Mouse (Mus musculus) cerebellum, adult 11-12 months (tissue): ENCODE data around the gene Kmt5b.

ENCODE experiments used
- DNase-seq: peaks from one replicate; pipeline ENCODE4 v3.0.0; 2022

Kmt5b gene

DNA sequence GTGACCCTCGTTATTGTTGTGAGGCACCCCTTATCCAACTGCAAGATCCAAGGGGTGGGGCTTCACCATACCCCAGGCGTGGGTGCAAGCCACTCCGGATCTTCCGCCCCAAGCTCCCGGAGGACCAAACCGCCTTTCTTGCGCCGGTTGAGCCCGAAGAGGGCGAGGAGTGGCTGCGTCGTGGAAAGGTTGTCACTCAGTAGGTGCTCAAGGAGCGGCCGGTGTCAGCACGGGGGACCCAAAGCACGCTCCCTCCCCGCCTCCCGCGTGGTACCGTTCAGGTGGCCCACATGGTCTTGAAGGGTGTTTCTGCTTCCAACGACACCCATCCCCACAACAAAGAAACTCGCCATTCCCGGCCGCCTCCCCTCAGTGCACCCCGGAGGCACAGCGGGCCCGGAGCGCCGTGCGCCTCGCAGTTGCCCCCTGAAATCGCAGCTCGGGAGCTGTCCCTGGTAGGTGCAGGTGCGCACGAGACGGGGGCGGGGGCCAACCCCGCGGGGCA is at the start of gene Kmt5b:
Kmt5b (plus strand) TSS at position 146 of the 505 bp plus-strand sequence.
- DNase-seq = peak; percentile 78

DNA sequence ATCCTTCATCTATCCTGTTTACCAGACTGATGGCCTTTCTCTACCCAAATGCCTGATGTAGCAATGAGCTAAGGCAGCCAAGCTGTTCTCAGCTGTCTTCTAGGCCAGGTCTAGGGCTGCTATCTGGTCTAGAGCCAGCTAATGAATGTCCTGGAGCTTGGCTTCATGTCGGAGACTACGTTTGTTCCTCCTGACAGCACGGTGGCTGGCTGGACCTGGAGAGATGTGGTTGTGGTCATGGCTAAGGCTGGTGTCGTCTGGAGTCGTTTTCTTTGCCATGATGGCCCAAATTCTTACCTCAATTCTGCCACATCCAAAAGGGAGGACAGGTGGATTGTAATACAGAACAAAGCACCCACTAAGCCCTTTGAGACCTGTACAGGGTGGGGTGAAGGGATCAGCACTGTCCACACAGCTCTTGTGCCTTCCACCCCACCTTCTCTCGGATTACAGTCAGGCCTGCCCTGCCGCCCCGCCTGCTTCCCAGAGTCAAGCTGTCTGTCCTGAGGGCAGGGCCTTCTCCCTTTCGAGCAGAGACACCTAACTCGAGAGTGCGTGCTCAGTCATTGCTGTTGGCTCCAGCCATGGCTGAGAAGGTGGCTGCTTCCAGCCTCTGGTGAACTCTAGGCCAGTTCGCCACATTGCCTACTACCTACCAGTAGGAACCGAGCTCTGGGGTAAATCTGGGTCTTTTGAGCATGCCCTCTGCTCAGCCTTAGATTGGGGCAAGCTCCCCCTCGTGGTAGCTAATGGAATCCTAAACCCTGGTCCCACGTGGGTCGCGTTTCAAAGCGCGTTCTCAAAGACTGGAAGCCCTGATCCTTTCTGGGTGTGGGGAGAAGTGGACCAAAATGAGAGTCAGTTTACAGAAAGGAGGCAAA is 48.5 kb upstream of the Kmt5b start:
- DNase-seq = peak; percentile 70

GRCm38 (mm10) chr19:3719362-3719891 is 47.8 kb upstream of the Kmt5b start:
- DNase-seq = peak; percentile 72

- DNase-seq = no peak
Observed at GRCm38 (mm10) chr19:3723170-3723569, 44.1 kb upstream of the Kmt5b start.

GRCm38 (mm10) chr19:3723904-3724303 is 43.3 kb upstream of the Kmt5b start:
- DNase-seq = no peak

DNA sequence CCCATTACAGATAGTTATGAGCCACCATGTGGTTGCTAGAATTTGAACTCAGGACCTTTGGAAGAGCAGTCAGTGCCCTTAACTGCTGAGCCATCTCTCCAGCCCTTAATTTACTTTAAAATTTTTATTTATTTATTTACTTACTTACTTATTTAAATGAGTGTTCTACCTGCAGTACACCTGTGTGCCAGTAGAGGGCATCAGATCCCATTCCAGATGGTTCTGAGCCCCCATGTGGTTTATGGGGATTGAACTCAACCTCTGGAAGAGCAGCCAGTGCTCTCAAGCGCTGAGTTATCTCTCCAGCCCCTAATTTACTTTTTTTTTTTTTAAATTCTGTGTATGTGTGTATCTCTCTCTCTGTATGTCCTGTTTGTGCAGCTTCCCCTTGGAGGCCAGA is 42.4 kb upstream of the Kmt5b start:
- peak; percentile 60 for DNase-seq

DNA sequence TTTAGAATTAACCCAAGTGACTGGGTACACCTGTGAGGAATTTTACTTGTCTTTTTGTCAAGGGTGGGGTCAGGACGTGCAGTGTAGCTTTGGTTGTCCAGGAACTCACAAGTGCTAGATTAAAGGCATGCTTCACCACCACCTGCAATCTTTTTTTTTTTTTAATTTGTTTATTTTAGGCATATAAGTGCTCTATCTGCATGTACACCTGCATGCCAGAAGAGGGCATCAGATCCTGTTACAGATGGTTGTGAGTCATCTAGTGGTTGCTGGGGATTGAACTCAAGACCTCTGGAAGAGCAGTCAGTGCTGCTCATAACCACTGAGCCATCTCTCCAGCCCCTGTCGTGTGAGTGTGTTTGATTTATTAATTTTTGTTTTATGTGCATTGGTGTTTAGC is 38.3 kb upstream of the Kmt5b start:
- no peak for DNase-seq

GRCm38 (mm10) chr19:3730781-3731646 is 36.2 kb upstream of the Kmt5b start:
- no peak for DNase-seq

- no peak for DNase-seq
Observed at GRCm38 (mm10) chr19:3736001-3736400, 31.2 kb upstream of the Kmt5b start.

DNA sequence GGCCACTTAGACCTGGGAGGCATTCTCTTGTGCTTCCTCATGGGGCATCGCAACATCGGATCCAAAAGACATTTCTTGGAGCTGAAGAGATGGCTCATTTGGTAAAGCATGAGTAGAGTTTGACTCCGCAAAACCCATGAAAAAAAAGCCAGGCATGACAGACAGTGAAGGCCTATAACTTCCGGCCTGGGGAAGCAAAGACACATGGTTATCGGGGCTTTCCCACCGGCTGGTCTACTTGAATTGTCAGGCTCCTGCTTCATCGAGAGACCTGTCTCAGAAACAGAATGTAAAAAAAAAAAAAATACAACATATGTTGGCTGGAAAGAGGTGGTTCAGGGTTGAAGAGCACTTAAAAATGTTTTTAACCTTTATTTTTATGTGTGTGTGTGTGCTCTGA is 27.6 kb upstream of the Kmt5b start:
- no peak for DNase-seq

DNA sequence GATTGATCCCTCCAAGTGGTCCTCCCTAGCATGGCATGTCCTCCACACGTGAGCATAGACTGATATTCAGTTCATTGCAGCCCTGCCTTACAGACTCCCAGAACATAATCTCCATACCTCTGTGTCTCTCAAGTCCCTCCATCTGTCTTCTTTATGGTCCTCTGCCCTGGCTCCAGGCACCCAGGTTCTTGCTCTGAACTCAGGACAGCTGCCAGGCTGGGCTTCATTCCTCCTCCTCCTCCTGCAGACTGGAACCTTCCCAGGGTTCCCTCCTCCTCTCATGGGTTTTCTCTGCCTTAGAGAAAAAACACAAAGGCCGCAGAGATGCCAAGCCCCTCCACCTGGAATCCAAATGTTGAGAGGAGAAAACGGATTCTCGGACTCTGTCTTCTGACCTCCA is 24.5 kb upstream of the Kmt5b start:
- peak; percentile 52 for DNase-seq

GRCm38 (mm10) chr19:3743362-3743761 is 23.9 kb upstream of the Kmt5b start:
- no peak for DNase-seq

GRCm38 (mm10) chr19:3743851-3744512 is 23.2 kb upstream of the Kmt5b start:
- peak; percentile 79 for DNase-seq

- no peak for DNase-seq
Observed at GRCm38 (mm10) chr19:3752621-3753239, 14.5 kb upstream of the Kmt5b start.

DNA sequence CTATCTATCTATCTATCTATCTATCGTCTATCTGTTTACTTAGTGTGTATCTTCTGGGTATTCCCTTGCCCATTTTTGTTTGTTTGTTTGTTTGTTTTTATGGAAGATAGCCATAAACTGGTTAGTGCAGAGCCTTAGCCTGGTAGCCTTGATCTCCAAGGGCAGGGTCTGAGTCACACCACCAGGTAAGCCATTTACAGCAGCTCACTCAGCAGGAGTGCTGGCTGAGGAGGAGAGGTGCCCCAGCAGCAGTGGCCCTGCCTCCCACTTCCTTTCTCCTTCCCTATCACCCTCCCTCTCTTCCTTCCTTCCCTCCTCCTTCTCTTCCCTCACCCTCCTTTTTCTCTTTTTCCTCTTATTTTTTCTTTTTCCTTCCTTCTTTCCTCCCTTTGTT is 14.0 kb upstream of the Kmt5b start:
- DNase-seq = no peak

DNA sequence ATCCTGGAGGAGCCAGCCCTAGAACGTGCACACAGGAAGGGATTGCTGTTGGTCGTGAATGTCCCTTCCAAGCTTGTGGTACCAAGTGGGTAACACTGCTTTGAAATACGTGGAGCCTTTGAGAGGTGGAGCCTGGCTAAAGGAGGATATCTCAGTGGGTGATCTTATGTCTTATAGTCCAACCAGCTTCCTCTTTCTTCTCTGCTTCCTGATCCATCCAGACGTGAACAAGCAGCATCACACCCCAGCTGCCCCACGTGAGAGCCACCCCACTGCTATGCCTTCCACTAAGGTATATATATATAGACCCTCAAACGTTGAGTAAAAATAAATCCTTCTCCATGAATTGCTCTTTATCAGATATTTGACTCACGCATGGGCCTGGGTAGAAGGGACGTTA is 13.5 kb upstream of the Kmt5b start:
- no peak for DNase-seq

DNA sequence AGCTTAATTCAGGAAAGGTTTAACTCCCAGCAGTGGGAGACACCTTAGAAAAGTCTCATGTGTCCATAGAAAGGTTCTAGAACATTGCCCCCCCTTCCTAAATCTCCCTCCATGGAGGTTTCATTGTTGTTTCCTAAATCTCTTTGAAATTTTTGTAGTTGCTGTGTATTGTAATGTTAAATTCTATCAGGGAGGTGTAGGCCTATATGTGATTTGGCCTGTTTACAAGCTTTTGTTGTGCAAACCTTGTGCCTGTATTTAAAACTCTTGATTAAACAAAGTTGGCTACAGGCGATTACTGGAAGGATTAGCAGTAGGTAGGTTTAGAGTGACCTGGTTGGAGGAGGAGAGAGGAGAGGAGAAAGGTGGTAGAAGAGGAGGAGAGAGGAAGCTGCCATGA is 9.4 kb upstream of the Kmt5b start:
- DNase-seq = no peak

DNA sequence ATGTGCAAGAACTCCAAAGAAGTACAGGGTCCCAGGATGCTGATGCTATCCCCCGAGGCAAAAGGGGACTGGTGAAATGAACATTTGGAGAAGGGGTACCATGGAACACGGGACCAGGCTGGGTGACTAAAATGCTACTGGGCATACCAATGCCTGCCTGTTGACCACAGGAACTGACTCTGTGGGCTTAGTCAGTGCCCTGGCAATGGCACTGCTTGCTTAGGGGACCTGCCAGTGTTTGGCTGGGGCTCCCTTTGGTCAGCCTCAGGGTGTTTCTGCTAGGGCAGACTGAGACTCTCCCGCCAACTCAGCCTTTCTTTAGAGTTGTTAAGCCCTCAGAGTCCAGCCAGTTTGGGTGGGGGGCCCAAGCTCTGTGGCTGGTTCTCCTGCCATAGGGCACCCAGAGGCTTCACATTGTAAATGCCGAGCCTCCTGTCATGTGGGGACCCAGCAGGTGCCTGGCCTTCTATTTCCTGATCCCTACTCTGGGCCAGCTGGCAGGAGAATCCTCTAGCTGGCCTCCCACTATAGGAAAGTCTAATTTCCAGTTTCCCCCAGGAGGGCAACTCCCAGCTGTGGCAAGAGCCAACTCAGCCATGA is 1.9 kb upstream of the Kmt5b start:
- DNase-seq = peak; percentile 73

GRCm38 (mm10) chr19:3766378-3766777 is 843 bp upstream of the Kmt5b start:
- peak; percentile 47 for DNase-seq

- peak; percentile 85 for DNase-seq
Observed at GRCm38 (mm10) chr19:3767781-3768696, 818 bp downstream of the Kmt5b start.
